ENCODE assay signal across 8 mouse cellular contexts in genomic region chr11:69235285-69236060, GRCm38 (mm10). TPM values are rescaled to one million over a fixed set of nuclear protein-coding genes. Genes with fewer than 3 reads are reported as not detected.
DNase-seq lines count a peak whose midpoint lies in the region; ATAC-seq and TF ChIP-seq lines count a peak whose summit lies in the region.

No protein-coding gene starts in this region.

- under 1% methylated on average over 33 of the region's 33 CpGs for WGBS in cerebellum, adult 2 months
- WGBS in hindbrain, embryonic 12.5 days: 1% methylated on average over 33 of the region's 33 CpGs
- WGBS in lung, embryonic 16.5 days: 1% methylated on average over 33 of the region's 33 CpGs
- 6% methylated on average over 33 of the region's 33 CpGs for WGBS in thymus, adult 2 months

- H3K4me3 ChIP-seq in cerebellum, adult 2 months (replicated peaks; ENCODE audit: insufficient read depth, low read depth, low read length): peak overlapping the region; percentile 80
- peak overlapping the region; percentile 42 for H3K4me3 ChIP-seq in hindbrain, embryonic 12.5 days
- H3K4me3 ChIP-seq in lung, embryonic 16.5 days (ENCODE audit: low read length): peak overlapping the region; percentile 53
- peak overlapping the region; percentile 18 for H3K4me3 ChIP-seq in thymus, adult 2 months (ENCODE audit: control insufficient read depth, insufficient read depth, low read length)

- H3K27me3 ChIP-seq in cerebellum, adult 2 months (ENCODE audit: control insufficient read depth, insufficient read depth, low read length): no peaks in the 10 kb centered on the region
- peaks cover 54% of the 10 kb centered on the region for H3K27me3 ChIP-seq in hindbrain, embryonic 12.5 days
- H3K27me3 ChIP-seq in lung, embryonic 16.5 days (ENCODE audit: control insufficient read depth, insufficient read depth, low read depth, low read length): peaks cover 28% of the 10 kb centered on the region
- peaks cover 7% of the 10 kb centered on the region for H3K27me3 ChIP-seq in thymus, adult 2 months (ENCODE audit: control insufficient read depth, insufficient read depth, low read length)

- no peaks in the 10 kb centered on the region for H3K36me3 ChIP-seq in hindbrain, embryonic 12.5 days
- no peaks in the 10 kb centered on the region for H3K36me3 ChIP-seq in lung, embryonic 16.5 days (ENCODE audit: control insufficient read depth, insufficient read depth, low read length)
- no peaks in the 10 kb centered on the region for H3K36me3 ChIP-seq in thymus, adult 2 months (ENCODE audit: control insufficient read depth, insufficient read depth, low read length)

- peak overlapping the region; percentile 79 for H3K4me2 ChIP-seq in hindbrain, embryonic 12.5 days (replicated peaks)
- peak overlapping the region; percentile 84 for H3K4me2 ChIP-seq in lung, embryonic 16.5 days (ENCODE audit: low read depth, low read length)

- peak; percentile 93 for ATAC-seq in hindbrain, embryonic 12.5 days (ENCODE audit: low FRiP score)
- peak; percentile 90 for ATAC-seq in lung, embryonic 16.5 days (ENCODE audit: low read depth)

- peak overlapping the region; percentile 91 for H3K27ac ChIP-seq in cerebellum, adult 2 months (ENCODE audit: insufficient read depth, low read length)
- H3K27ac ChIP-seq in hindbrain, embryonic 12.5 days: peak overlapping the region; percentile 72
- no peak overlapping the region for H3K27ac ChIP-seq in lung, embryonic 16.5 days (ENCODE audit: low read length)
- no peak overlapping the region for H3K27ac ChIP-seq in thymus, adult 2 months (ENCODE audit: control insufficient read depth, insufficient read depth, low read length)

- no peaks in the 10 kb centered on the region for H3K4me1 ChIP-seq in cerebellum, adult 2 months (ENCODE audit: control insufficient read depth, insufficient read depth, low read length)
- peaks cover 17% of the 10 kb centered on the region for H3K4me1 ChIP-seq in hindbrain, embryonic 12.5 days
- H3K4me1 ChIP-seq in lung, embryonic 16.5 days (replicated peaks; ENCODE audit: control insufficient read depth, insufficient read depth, low read length): peaks cover 21% of the 10 kb centered on the region
- H3K4me1 ChIP-seq in thymus, adult 2 months (replicated peaks; ENCODE audit: control insufficient read depth, insufficient read depth, low read length): peaks cover 25% of the 10 kb centered on the region

- TF ChIP-seq CTCF in cerebellum, adult 2 months (IDR thresholded peaks at IDR 0.05; ENCODE audit: borderline replicate concordance, insufficient read depth, low read depth, low read length): peak; percentile 29; the same call in 1 of the 2 replicates
- TF ChIP-seq CTCF in thymus, adult 2 months (IDR thresholded peaks at IDR 0.05; ENCODE audit: borderline replicate concordance, control insufficient read depth, extremely low read depth, insufficient read depth, low read length, poor library complexity): no peak

- no peaks in the 10 kb centered on the region for H3K9me3 ChIP-seq in hindbrain, embryonic 12.5 days (replicated peaks)
- H3K9me3 ChIP-seq in lung, embryonic 16.5 days (ENCODE audit: control insufficient read depth, low read length): no peaks in the 10 kb centered on the region

- H3K9ac ChIP-seq in hindbrain, embryonic 12.5 days: peak overlapping the region; percentile 59
- peak overlapping the region; percentile 58 for H3K9ac ChIP-seq in lung, embryonic 16.5 days (ENCODE audit: low read length)

- DNase-seq in MN1 (ENCODE audit: low spot score): peak; percentile 83
- peak; percentile 86 to 90 for DNase-seq in cerebellum, adult 2 months
- peak; percentile 48 for DNase-seq in forelimb bud, embryonic 11.5 days (ENCODE audit: low read depth, low spot score)
- peak; percentile 73 to 79 for DNase-seq in layer of hippocampus, postnatal 10 days (ENCODE audit: low spot score in 2 of 2)
- peak; percentile 69 for DNase-seq in ovary, adult 18-20 months (ENCODE audit: low spot score)
- DNase-seq in thymus, adult 2 months: peak; percentile 65

- TF ChIP-seq POLR2A in cerebellum, adult 2 months (IDR thresholded peaks at IDR 0.05; ENCODE audit: borderline replicate concordance, insufficient read depth, low read length): peak; percentile 73
- 0 out of 2 replicates have a peak, but pooled peaks have one; percentile 14 for TF ChIP-seq POLR2A in thymus, adult 2 months (IDR thresholded peaks at IDR 0.05; ENCODE audit: control insufficient read depth, extremely low read depth, insufficient read depth, low read length, poor library complexity)

RNA-seq across cellular contexts. Expression of gene Gucy2e, which starts 1.4 kb away (rescaled TPM):
- polyA plus RNA-seq in cerebellum, adult 2 months (2012; rRNA removed): 1.4 and 1.8 TPM in 2 replicates
- 0.04 and 0.13 TPM in 2 replicates for polyA plus RNA-seq in hindbrain, embryonic 12.5 days (2016; fragmentation: Nextera tagmentation; extraction: Ambion mirVana)
- under 1 TPM; 0.60 to 0.94 TPM for total RNA-seq in layer of hippocampus, postnatal 10 days (2021)
- polyA plus RNA-seq in lung, embryonic 16.5 days (2015; fragmentation: Nextera tagmentation; extraction: Ambion mirVana): 0.10 TPM in 2 replicates
- 0.26 and 0.40 TPM in 2 replicates for polyA plus RNA-seq in thymus, adult 2 months (2012; rRNA removed)

RNA-seq across cellular contexts. Expression of gene Alox8, which starts 37.8 kb away (rescaled TPM):
- polyA plus RNA-seq in cerebellum, adult 2 months (2012; rRNA removed): 5.2 and 5.5 TPM in 2 replicates
- 0.06 and 0.07 TPM in 2 replicates for polyA plus RNA-seq in hindbrain, embryonic 12.5 days (2016; fragmentation: Nextera tagmentation; extraction: Ambion mirVana)
- total RNA-seq in layer of hippocampus, postnatal 10 days (2021): 1 to 10 TPM; 5.2 to 6.9 TPM
- polyA plus RNA-seq in lung, embryonic 16.5 days (2015; fragmentation: Nextera tagmentation; extraction: Ambion mirVana): 0.43 and 0.44 TPM in 2 replicates
- polyA plus RNA-seq in thymus, adult 2 months (2012; rRNA removed): 0.43 and 0.57 TPM in 2 replicates

Comparison
In these comparisons a context has a peak if more than half of its experiments do, and no peak if none do; other contexts are left out.
1. H3K27ac ChIP-seq: peak in cerebellum, adult 2 months (single experiment) and hindbrain, embryonic 12.5 days (single experiment); none in lung, embryonic 16.5 days (single experiment) and thymus, adult 2 months (single experiment).
2. H3K4me3 ChIP-seq: peak in every context shown above with its lines; median percentile 80 in cerebellum, adult 2 months; 53 in lung, embryonic 16.5 days; 42 in hindbrain, embryonic 12.5 days; 18 in thymus, adult 2 months.
3. Peak in every context shown above with its lines, with median percentiles within 50 percentile points of each other: DNase-seq.